Mouse (Mus musculus): ENCODE measurements at regions not wholly inside any gene's neighbourhood (a gene's known extent, or its start where the extent isn't known, plus 50 kb on each side); places are given as distances from the start of the nearest gene placed in this dataset.
"Not testable (repeated sequence)": the region's sequence is repeated elsewhere in the genome, so short reads cannot be mapped to it uniquely, and the experiment has no call there.

GRCm38 (mm10) chr1:47646681-47647080 lies 754.0 kb upstream of the Slc39a10 start:
- DNase-seq = no peak

DNA sequence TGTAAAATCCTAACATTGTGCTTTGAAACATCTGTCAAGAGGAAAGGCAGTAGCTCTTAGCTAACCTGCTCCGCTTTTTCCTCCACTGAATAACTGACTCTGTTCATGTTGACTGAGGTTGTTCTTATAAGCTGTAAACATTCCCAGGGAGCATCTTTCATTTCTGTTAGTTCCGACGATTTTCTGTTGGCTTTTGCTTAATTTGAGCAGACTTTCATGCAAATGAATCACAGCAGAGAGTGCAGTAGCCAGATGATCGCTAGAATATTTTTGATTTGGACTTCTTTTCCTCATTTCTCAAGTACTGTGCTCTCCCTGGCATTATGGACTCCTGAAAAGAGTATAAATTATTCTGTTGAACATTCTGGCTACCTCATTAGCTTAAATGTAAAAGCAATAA lies 713.9 kb upstream of the Slc39a10 start:
- DNase-seq = no peak

DNA sequence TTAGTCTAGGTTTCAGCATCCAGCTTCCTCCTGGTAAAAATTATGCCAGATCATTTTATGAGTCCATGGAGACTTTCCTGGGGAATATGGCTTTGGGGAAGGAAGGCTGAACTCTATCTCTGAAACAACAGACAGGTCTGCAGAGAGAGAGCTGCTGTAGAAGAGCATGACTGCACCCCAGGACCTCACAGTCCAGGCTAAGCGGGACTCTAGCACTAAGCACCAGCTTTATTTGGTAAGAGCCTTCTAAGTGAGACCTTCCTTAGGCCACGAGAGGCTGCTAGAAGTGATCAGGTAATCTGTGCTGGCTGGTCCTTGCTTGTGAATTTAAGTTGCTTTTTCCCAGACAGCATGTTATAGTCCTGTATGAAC lies 711.3 kb upstream of the Slc39a10 start:
- DNase-seq = no peak

DNA sequence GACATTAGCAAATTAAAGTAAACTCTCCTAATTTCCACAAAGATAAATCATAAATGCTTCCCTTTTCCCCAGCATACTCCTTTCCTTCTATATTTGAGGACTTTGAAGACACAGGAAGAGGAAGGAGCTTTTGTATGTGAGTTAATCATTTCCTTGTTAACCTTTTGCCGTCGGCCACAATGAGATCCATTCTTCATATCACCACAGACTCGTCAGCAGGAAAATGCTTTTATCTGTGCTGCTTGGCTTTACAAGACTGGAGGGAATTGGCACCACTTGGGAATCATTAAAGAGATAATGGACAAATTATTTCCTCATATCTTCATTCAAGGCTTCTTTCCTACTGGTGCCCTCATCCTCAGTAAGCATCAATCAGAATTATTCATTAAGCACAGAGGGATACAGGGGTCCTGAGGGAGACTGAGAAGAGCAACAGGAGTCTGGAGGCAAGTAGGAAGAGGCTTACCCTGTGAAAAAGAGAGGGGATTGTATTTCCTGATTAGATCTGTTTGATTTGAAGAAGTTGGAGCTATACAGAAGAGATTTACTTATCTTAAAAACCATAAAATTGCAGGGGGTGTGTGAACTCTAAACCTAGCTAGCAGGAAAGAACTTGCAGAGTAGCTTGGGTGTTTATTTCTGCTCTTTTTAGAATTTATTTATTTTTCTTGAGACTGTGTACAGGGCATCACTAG lies 710.8 kb upstream of the Slc39a10 start:
- no peak for DNase-seq

DNA sequence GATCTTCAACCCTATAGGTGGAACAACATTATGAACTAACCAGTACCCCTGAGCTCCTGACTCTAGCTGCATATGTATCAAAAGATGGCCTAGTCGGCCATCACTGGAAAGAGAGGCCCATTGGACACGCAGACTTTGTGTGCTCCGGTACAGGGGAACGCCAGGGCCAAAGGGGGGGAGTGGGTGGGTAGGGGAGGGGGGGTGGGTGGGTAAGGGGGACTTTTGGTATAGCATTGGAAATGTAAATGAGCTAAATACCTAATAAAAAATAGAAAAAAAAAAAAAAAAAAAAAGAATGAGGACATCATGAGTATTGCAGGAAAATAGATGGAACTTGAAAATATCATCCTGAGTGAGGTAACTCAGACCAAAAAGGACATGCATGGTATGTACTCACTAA lies 701.0 kb upstream of the Slc39a10 start:
- DNase-seq = not testable (repeated sequence)

DNA sequence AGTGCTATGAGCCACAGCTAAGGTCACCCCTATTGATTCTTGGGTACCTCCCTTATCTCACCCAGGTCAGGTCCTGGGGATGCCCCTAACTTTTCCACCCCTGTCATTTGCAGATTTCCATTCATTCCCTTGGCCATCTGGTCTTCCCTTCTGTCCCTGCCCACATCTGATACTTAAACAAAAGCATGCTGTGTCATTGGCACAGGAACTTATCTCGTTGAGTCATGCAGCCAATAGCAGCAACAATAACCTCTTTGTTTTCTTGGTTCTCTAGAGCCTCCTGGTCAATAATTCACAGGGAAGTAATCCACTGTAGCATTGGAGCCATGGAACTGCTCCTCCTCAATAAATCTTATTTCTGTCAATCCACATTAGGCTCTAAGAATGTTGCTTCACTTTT lies 653.0 kb upstream of the Slc39a10 start:
- DNase-seq = no peak

GRCm38 (mm10) chr1:47511426-47511825 lies 618.8 kb upstream of the Slc39a10 start:
- no peak for DNase-seq

DNA sequence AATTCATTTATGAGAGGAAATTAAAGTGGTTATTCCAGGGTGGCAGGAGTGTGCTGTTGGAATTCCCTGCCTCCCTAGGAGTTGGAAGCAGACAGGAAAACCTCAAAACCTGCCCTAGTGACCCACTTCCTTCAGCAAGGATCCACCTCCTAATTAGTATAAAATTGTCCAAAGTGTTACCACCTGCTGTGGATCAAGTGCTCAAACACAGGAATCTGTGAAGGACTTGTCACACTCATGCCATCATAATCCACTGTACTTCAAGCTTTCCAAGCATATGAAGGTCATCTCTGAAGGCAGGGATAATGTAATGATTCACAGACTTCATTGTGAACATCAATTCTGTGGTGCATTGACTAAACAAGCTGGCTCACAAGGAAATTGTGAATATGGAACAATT lies 615.1 kb upstream of the Slc39a10 start:
- DNase-seq = no peak

- no peak for DNase-seq
Measured at GRCm38 (mm10) chr1:47488581-47489204, 596.0 kb upstream of the Slc39a10 start.

DNA sequence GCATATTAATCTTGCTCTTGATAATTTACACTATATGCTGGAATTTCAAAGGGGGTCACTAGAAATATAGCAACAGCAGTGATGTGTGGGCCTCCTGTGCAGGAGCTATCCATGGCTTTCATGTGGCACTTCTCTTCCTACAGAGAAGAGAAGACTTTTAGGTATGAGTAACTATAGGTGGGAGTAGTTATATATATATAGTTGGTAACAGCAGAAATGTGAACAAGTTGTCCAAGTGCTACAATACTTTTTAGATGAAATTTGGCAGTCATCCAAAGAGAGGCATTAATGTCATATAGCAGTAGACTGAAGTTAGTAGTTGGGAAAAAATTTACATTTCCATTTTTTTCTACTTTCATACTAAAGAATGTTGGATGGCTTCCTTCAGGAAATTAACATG lies 593.4 kb upstream of the Slc39a10 start:
- DNase-seq = no peak

DNA sequence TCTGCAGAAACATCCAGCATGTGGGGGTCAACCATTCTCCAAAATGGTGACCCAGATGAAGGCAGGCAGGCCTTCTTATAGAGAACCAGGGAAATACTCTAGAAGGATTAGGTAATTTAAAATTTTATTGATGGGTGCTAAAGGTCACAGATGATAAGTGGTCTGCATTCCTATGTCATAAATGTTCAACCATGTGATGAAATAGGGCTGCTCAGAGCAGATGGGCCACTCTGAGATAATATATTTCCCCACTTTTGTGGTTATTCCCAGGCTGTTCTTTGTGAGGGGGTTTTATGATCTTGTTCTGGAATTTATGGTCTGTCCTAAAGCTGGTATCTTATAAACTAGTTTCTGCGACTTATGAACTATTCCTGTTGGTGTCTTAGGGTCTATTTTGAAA lies 586.4 kb upstream of the Slc39a10 start:
- no peak for DNase-seq

DNA sequence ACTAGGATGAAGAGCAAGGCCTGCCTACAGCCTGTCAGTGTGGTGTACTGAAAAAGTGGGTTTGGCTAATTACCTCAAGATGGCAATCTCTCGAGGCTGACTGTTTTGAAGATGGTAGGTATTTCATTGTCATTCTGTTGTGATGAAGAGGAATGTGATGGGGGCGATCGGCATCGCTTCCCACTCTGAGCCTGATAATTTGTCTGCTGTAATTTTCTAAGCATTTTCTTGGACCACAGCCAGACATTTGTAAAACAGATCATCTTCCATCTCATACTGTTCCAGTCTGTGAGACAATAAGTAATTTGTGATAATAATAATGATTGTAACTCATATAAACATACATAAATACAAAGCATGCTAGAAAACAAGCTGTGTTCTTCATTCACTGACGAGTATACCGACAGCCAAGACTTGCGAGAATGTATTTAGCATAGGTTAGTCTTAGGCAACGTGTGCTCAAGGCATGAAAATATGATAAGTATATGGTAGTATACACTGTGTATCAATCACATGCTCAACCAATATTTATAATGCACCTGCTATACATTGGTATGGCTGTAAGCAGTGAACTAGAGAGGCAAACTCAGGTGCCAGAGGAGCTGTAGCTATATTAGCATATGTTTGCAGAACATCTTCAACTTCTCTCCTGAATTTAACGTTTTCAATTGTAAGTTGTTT lies 574.1 kb upstream of the Slc39a10 start:
- DNase-seq = no peak

GRCm38 (mm10) chr1:47448737-47449489 lies 556.3 kb upstream of the Slc39a10 start:
- no peak for DNase-seq

GRCm38 (mm10) chr1:47448070-47448469 lies 555.4 kb upstream of the Slc39a10 start:
- no peak for DNase-seq

- DNase-seq = no peak
Measured at GRCm38 (mm10) chr1:47446021-47446420, 553.4 kb upstream of the Slc39a10 start.

GRCm38 (mm10) chr1:47432829-47433228 lies 540.2 kb upstream of the Slc39a10 start:
- no peak for DNase-seq

DNA sequence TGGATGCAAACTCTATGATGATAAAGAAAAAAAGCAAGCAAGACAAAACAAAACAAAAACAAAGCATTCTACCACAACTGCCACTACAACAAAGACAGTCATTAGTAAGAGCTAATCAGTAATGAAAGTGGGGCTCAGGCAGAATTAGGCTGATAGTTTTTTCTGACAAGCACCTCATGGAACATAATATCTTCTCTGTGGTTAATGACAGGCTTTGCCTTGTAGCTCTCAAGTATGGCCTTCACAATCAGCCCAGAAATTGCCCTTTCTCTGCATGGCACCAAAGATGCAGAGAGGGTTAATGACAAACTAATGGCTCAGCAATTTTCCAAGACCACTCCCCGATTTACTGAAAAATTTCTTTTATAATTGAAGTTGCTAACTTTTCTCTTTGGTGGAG lies 512.5 kb upstream of the Slc39a10 start:
- no peak for DNase-seq

- no peak for DNase-seq
Measured at GRCm38 (mm10) chr1:47386579-47386978, 493.9 kb upstream of the Slc39a10 start.

DNA sequence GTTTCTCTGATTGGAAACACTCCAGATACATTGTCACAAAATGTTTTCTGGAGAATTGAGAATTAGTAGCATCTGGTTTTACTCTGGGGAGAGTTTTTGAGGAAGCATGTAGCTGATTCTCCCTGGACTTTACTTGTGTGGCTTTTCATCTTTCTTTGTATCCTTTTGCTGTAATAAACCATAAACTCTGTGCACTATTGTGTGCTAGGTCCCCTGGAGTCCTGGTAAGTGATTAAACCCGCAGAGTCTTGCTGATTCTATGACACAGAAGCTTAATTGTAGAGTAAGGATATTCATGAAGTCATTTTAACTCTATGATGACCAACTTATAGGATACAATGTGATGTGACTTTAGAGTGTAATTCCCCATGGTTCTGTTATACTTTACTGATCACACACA lies 486.1 kb upstream of the Slc39a10 start:
- no peak for DNase-seq

- DNase-seq = no peak
Measured at GRCm38 (mm10) chr1:47339718-47340439, 447.2 kb upstream of the Slc39a10 start.

- DNase-seq = no peak
Measured at GRCm38 (mm10) chr1:47310572-47311075, 418.0 kb upstream of the Slc39a10 start.

GRCm38 (mm10) chr1:47306961-47307360 lies 414.3 kb upstream of the Slc39a10 start:
- DNase-seq = no peak

Data from adrenal gland, postnatal 36 days (tissue).